Mouse (Mus musculus) ES-Bruce4 (cell line): ENCODE data around the gene 4930404N11Rik. TPM values are rescaled to one million over a fixed set of nuclear protein-coding genes. Genes with fewer than 3 reads are reported as not detected.

Source experiments
- H3K27ac ChIP-seq: 2 replicates; pipeline ENCODE4 v1.5.1; 2012; ENCODE audit warnings: low read length, inconsistent platforms; ENCODE audit not compliant: insufficient read depth
- H3K27me3 ChIP-seq: 2 replicates; pipeline ENCODE4 v1.6.1; 2012; ENCODE audit warnings: mild to moderate bottlenecking, low read length, inconsistent platforms; ENCODE audit not compliant: control insufficient read depth, poor library complexity, insufficient read depth, severe bottlenecking
- H3K36me3 ChIP-seq: 2 replicates; pipeline ENCODE4 v1.6.1; 2012; ENCODE audit warnings: inconsistent platforms, mild to moderate bottlenecking, low read length, moderate library complexity; ENCODE audit not compliant: control insufficient read depth, poor library complexity, insufficient read depth, severe bottlenecking
- H3K4me1 ChIP-seq: one replicate; pipeline ENCODE4 v1.8.1; 2011; ENCODE audit warnings: low read length; ENCODE audit not compliant: control insufficient read depth, insufficient read depth
- H3K4me3 ChIP-seq: 2 replicates; pipeline ENCODE4 v1.5.1; 2011; ENCODE audit warnings: low read depth, mild to moderate bottlenecking, low read length
- H3K9ac ChIP-seq: 2 replicates; pipeline ENCODE4 v1.6.1; 2012; ENCODE audit warnings: low read depth, mild to moderate bottlenecking, inconsistent platforms; ENCODE audit not compliant: poor library complexity, severe bottlenecking
- H3K9me3 ChIP-seq: replicated peaks from 2 replicates; pipeline ENCODE4 v1.6.1; 2012; ENCODE audit warnings: mild to moderate bottlenecking, low read length, inconsistent platforms; ENCODE audit not compliant: control insufficient read depth, poor library complexity, insufficient read depth, severe bottlenecking
- CTCF ChIP-seq: IDR thresholded peaks from one replicate; pipeline ENCODE4 v1.8.1; 2011; ENCODE audit warnings: low read depth, low read length
- EP300 ChIP-seq: IDR thresholded peaks from 2 replicates; pipeline ENCODE4 v1.6.1; 2011; ENCODE audit warnings: low read depth, low read length; ENCODE audit not compliant: insufficient read depth
- POLR2A ChIP-seq: IDR thresholded peaks from one replicate; pipeline ENCODE4 v1.8.1; 2011; ENCODE audit warnings: low read length; ENCODE audit not compliant: insufficient read depth
- polyA plus RNA-seq: library from polyadenylated mRNA; stranded (reverse); fragments of >200 nt; gene quantifications from 2 replicates; pipeline ENCODE4 v1.2.4, GENCODE M21; 2011; ENCODE audit warnings: low read depth; ENCODE audit not compliant: missing spikeins, insufficient read depth, insufficient read length

Gene 4930404N11Rik
- polyA plus RNA-seq, 1 experiment: not detected

- peak overlapping the region; percentile 51 for H3K4me3 ChIP-seq
- no peaks in the 10 kb centered on the region for H3K36me3 ChIP-seq
- H3K9ac ChIP-seq: peak overlapping the region; percentile 35
- no peaks in the 10 kb centered on the region for H3K9me3 ChIP-seq
- H3K27me3 ChIP-seq: no peaks in the 10 kb centered on the region
- H3K27ac ChIP-seq: no peak overlapping the region
- TF ChIP-seq EP300: no peak
- TF ChIP-seq CTCF: no peak
- no peak for TF ChIP-seq POLR2A
- no peaks in the 10 kb centered on the region for H3K4me1 ChIP-seq
Observed at GRCm38 (mm10) chr10:81317273-81317672, 48.3 kb downstream of the 4930404N11Rik start.

- Histone ChIP-seq H3K4me1 (no peaks in the 10 kb centered on the region), H3K36me3 (no peaks in the 10 kb centered on the region), H3K9ac (peak overlapping the region; percentile 35), H3K27me3 (no peaks in the 10 kb centered on the region), H3K27ac (no peak overlapping the region), H3K4me3 (peak overlapping the region; percentile 51), H3K9me3 (no peaks in the 10 kb centered on the region)
- TF ChIP-seq CTCF (no peak), EP300 (no peak), POLR2A (no peak)
Observed at GRCm38 (mm10) chr10:81316338-81317060, 49.1 kb downstream of the 4930404N11Rik start.

- Histone ChIP-seq H3K36me3 (no peaks in the 10 kb centered on the region; the same call in 1 of the 2 replicates), H3K27me3 (no peaks in the 10 kb centered on the region), H3K27ac (no peak overlapping the region), H3K9ac (no peak overlapping the region), H3K4me3 (no peak overlapping the region), H3K9me3 (no peaks in the 10 kb centered on the region), H3K4me1 (no peaks in the 10 kb centered on the region)
- TF ChIP-seq EP300 (no peak), POLR2A (no peak), CTCF (no peak)
Observed at GRCm38 (mm10) chr10:81315587-81315986, 50.0 kb downstream of the 4930404N11Rik start.

GRCm38 (mm10) chr10:81314201-81314600 is 51.4 kb downstream of the 4930404N11Rik start:
- Histone ChIP-seq H3K4me1 (no peaks in the 10 kb centered on the region), H3K27me3 (no peaks in the 10 kb centered on the region), H3K36me3 (no peaks in the 10 kb centered on the region; the same call in 1 of the 2 replicates), H3K4me3 (no peak overlapping the region), H3K9me3 (no peaks in the 10 kb centered on the region), H3K9ac (no peak overlapping the region), H3K27ac (no peak overlapping the region)
- TF ChIP-seq CTCF (no peak), EP300 (no peak), POLR2A (no peak)

GRCm38 (mm10) chr10:81313581-81313980 is 52.0 kb downstream of the 4930404N11Rik start:
- Histone ChIP-seq H3K27ac (no peak overlapping the region), H3K9ac (no peak overlapping the region), H3K4me3 (no peak overlapping the region), H3K9me3 (no peaks in the 10 kb centered on the region), H3K4me1 (no peaks in the 10 kb centered on the region), H3K36me3 (no peaks in the 10 kb centered on the region; the same call in 1 of the 2 replicates), H3K27me3 (no peaks in the 10 kb centered on the region)
- no peak for TF ChIP-seq POLR2A
- no peak for TF ChIP-seq EP300
- TF ChIP-seq CTCF: no peak

Other genes with a start within 250 kb of the 4930404N11Rik start
- 12.6 and 14.4 TPM in 2 replicates for gene Zbtb7a, start 230.6 kb downstream of the 4930404N11Rik start, polyA plus RNA-seq
- 36.8 and 44.9 TPM in 2 replicates for gene Pias4, start 197.9 kb downstream of the 4930404N11Rik start, polyA plus RNA-seq
- 2,442 and 2,478 TPM in 2 replicates for gene Eef2, start 189.2 kb downstream of the 4930404N11Rik start, polyA plus RNA-seq
- gene Dapk3, start 182.8 kb downstream of the 4930404N11Rik start, polyA plus RNA-seq: 61.2 and 64.8 TPM in 2 replicates
- not detected in 2 replicates for gene 4930442H23Rik, start 182.0 kb downstream of the 4930404N11Rik start, polyA plus RNA-seq
- not detected in 2 replicates for gene Nmrk2, start 163.8 kb downstream of the 4930404N11Rik start, polyA plus RNA-seq
- 0.88 and 0.91 TPM in 2 replicates for gene Atcay, start 135.0 kb downstream of the 4930404N11Rik start, polyA plus RNA-seq
- gene Zfr2, start 132.7 kb downstream of the 4930404N11Rik start, polyA plus RNA-seq: 11.2 and 11.6 TPM in 2 replicates
- gene Matk, start 112.9 kb downstream of the 4930404N11Rik start, polyA plus RNA-seq: 1.1 and 1.2 TPM in 2 replicates
- gene Mrpl54, start 98.9 kb downstream of the 4930404N11Rik start, polyA plus RNA-seq: 52.2 and 63.7 TPM in 2 replicates
- 25.8 and 26.4 TPM in 2 replicates for gene Apba3, start 98.9 kb downstream of the 4930404N11Rik start, polyA plus RNA-seq
- gene Tjp3, start 74.2 kb downstream of the 4930404N11Rik start, polyA plus RNA-seq: 41.5 and 42.7 TPM in 2 replicates
- 28.3 and 31.5 TPM in 2 replicates for gene Pip5k1c, start 72.9 kb downstream of the 4930404N11Rik start, polyA plus RNA-seq
- 17.5 and 18.2 TPM in 2 replicates for gene Cactin, start 44.7 kb downstream of the 4930404N11Rik start, polyA plus RNA-seq
- 0.57 and 1.5 TPM in 2 replicates for gene Tbxa2r, start 37.1 kb downstream of the 4930404N11Rik start, polyA plus RNA-seq
- gene Gipc3, start 22.6 kb downstream of the 4930404N11Rik start, polyA plus RNA-seq: 1.0 and 1.2 TPM in 2 replicates
- gene Hmg20b, start 15.3 kb downstream of the 4930404N11Rik start, polyA plus RNA-seq: 51.8 and 57.3 TPM in 2 replicates
- gene Mfsd12, start 8.3 kb downstream of the 4930404N11Rik start, polyA plus RNA-seq: 13.7 and 15.3 TPM in 2 replicates
- gene Fzr1, start 12.7 kb upstream of the 4930404N11Rik start, polyA plus RNA-seq: 47.8 and 51.4 TPM in 2 replicates
- 52.9 and 70.3 TPM in 2 replicates for gene Dohh, start 18.6 kb upstream of the 4930404N11Rik start, polyA plus RNA-seq
- gene Gm48551, start 18.6 kb upstream of the 4930404N11Rik start, polyA plus RNA-seq: 1.5 TPM in 1 of 2 replicates, not detected in the other
- 1.1 TPM in 1 of 2 replicates, not detected in the other for gene Gm48552, start 23.2 kb upstream of the 4930404N11Rik start, polyA plus RNA-seq
- gene Smim24, start 27.2 kb upstream of the 4930404N11Rik start, polyA plus RNA-seq: 4.8 and 5.3 TPM in 2 replicates
- 6.1 and 7.2 TPM in 2 replicates for gene Nfic, start 89.8 kb upstream of the 4930404N11Rik start, polyA plus RNA-seq
- gene Celf5, start 116.9 kb upstream of the 4930404N11Rik start, polyA plus RNA-seq: 27.5 and 30.5 TPM in 2 replicates
- gene Ncln, start 130.6 kb upstream of the 4930404N11Rik start, polyA plus RNA-seq: 37.2 and 41.6 TPM in 2 replicates
- gene S1pr4, start 134.3 kb upstream of the 4930404N11Rik start, polyA plus RNA-seq: 0.49 and 0.93 TPM in 2 replicates
- 11.2 and 11.6 TPM in 2 replicates for gene Gna15, start 158.4 kb upstream of the 4930404N11Rik start, polyA plus RNA-seq
- gene Gna11, start 179.4 kb upstream of the 4930404N11Rik start, polyA plus RNA-seq: 32.0 and 35.3 TPM in 2 replicates
- gene Aes, start 193.7 kb upstream of the 4930404N11Rik start, polyA plus RNA-seq: 148 and 152 TPM in 2 replicates
- gene Tle2, start 208.7 kb upstream of the 4930404N11Rik start, polyA plus RNA-seq: 3.1 and 3.8 TPM in 2 replicates
- 15.0 and 18.5 TPM in 2 replicates for gene Tle6, start 235.3 kb upstream of the 4930404N11Rik start, polyA plus RNA-seq
- 3.2 and 3.9 TPM in 2 replicates for gene BC025920, start 240.5 kb upstream of the 4930404N11Rik start, polyA plus RNA-seq